Mouse (Mus musculus) CH12.LX (cell line): Measurements from ENCODE around the gene Dlk2. TPM values are rescaled to one million over a fixed set of nuclear protein-coding genes. Genes with fewer than 3 reads are reported as not detected.

Experiments
- DNase-seq: peaks from one replicate; pipeline ENCODE4 v3.0.0-alpha.2; 2013; ENCODE audit errors: extremely low read depth
- H3K27ac ChIP-seq: 2 replicates; pipeline ENCODE4 v1.5.1; 2012; ENCODE audit warnings: low read depth, mild to moderate bottlenecking, control low read depth, moderate library complexity; ENCODE audit not compliant: insufficient read depth
- H3K27me3 ChIP-seq: replicated peaks from 2 replicates; pipeline ENCODE3; 2012; ENCODE audit warnings: inconsistent platforms
- H3K36me3 ChIP-seq, 2 experiments: replicated peaks in 1 of 2; 2 replicates each; pipeline versions ENCODE3 to v1.6.1; 2012; ENCODE audit warnings: inconsistent platforms in 1 of 2, low read length in 1 of 2, mild to moderate bottlenecking in 1 of 2, mixed read lengths in 1 of 2, moderate library complexity in 1 of 2; ENCODE audit not compliant: control insufficient read depth in 1 of 2, insufficient read depth in 1 of 2
- H3K4me1 ChIP-seq, 2 experiments: 2 replicates each; pipeline ENCODE4 v1.6.1; 2012; ENCODE audit warnings: inconsistent platforms in 1 of 2, moderate library complexity in 1 of 2; ENCODE audit not compliant: insufficient read depth in 2 of 2, control insufficient read depth in 1 of 2
- H3K4me2 ChIP-seq: 2 replicates; pipeline ENCODE4 v1.6.1; 2012; ENCODE audit warnings: low read depth, mild to moderate bottlenecking, control low read depth; ENCODE audit not compliant: poor library complexity, insufficient read depth, severe bottlenecking
- H3K4me3 ChIP-seq, 3 experiments: fragments of 150-350 bp in 1 of 3; sonication (generic) in 1 of 3; replicated peaks in 1 of 3; 2 replicates each; pipeline versions ENCODE3 to v1.5.1; 2011 to 2012; ENCODE audit warnings: low read depth in 2 of 3, low read length in 2 of 3, mild to moderate bottlenecking in 2 of 3, moderate library complexity in 2 of 3, control low read depth in 1 of 3, improper control_type of control experiment in 1 of 3, inconsistent platforms in 1 of 3, mixed read lengths in 1 of 3; ENCODE audit not compliant: poor library complexity in 1 of 3
- H3K79me2 ChIP-seq: replicated peaks from 2 replicates; pipeline ENCODE4 v1.6.1; 2012; ENCODE audit warnings: mild to moderate bottlenecking, moderate library complexity; ENCODE audit not compliant: control insufficient read depth, poor library complexity, insufficient read depth, severe bottlenecking; ENCODE audit errors: extremely low read depth
- H3K9ac ChIP-seq: 2 replicates; pipeline ENCODE4 v1.6.1; 2012; ENCODE audit warnings: low read depth, mild to moderate bottlenecking, control low read depth, moderate library complexity; ENCODE audit not compliant: insufficient read depth
- H3K9me3 ChIP-seq: replicated peaks from 2 replicates; pipeline ENCODE3; 2012; ENCODE audit warnings: low read length, inconsistent platforms, mixed read lengths
- GABPA ChIP-seq: IDR thresholded peaks from 2 replicates; pipeline ENCODE4 v1.6.1; 2012; ENCODE audit warnings: low read depth, low read length, improper control_type of control experiment, inconsistent platforms; ENCODE audit not compliant: insufficient replicate concordance
- HCFC1 ChIP-seq: IDR thresholded peaks from 2 replicates; pipeline ENCODE4 v1.6.1; 2012; ENCODE audit warnings: low read depth, mild to moderate bottlenecking, inconsistent platforms, low read length, improper control_type of control experiment
- KAT2A ChIP-seq: IDR thresholded peaks from 2 replicates; pipeline ENCODE4 v1.6.1; 2012; ENCODE audit warnings: low read length, improper control_type of control experiment, inconsistent platforms; ENCODE audit not compliant: insufficient replicate concordance
- MAX ChIP-seq: IDR thresholded peaks from 2 replicates; pipeline ENCODE4 v1.6.1; 2011; ENCODE audit warnings: low read length, improper control_type of control experiment
- MAZ ChIP-seq: IDR thresholded peaks from 2 replicates; pipeline ENCODE4 v1.6.1; 2012; ENCODE audit warnings: low read depth, mild to moderate bottlenecking, inconsistent platforms, low read length, improper control_type of control experiment, moderate library complexity
- NELFE ChIP-seq: IDR thresholded peaks from 2 replicates; pipeline ENCODE4 v1.6.1; 2011; ENCODE audit warnings: low read depth, low read length, improper control_type of control experiment
- NRF1 ChIP-seq: IDR thresholded peaks from 2 replicates; pipeline ENCODE4 v1.6.1; 2014; ENCODE audit warnings: low read depth, mild to moderate bottlenecking, inconsistent platforms, low read length, improper control_type of control experiment, moderate library complexity
- POLR2A ChIP-seq: IDR thresholded peaks from 2 replicates; pipeline ENCODE4 v1.6.1; 2011; ENCODE audit warnings: low read depth, mild to moderate bottlenecking, improper control_type of control experiment, low read length
- RAD21 ChIP-seq: IDR thresholded peaks from 2 replicates; pipeline ENCODE4 v1.6.1; 2011; ENCODE audit warnings: low read depth, mild to moderate bottlenecking, low read length, improper control_type of control experiment, moderate library complexity
- SIN3A ChIP-seq: IDR thresholded peaks from 2 replicates; pipeline ENCODE4 v1.6.1; 2012; ENCODE audit warnings: low read length, improper control_type of control experiment, inconsistent platforms
- TCF12 ChIP-seq: IDR thresholded peaks from 2 replicates; pipeline ENCODE4 v1.6.1; 2014; ENCODE audit warnings: low read depth, mild to moderate bottlenecking, inconsistent platforms, low read length, improper control_type of control experiment
- USF1 ChIP-seq: IDR thresholded peaks from 2 replicates; pipeline ENCODE4 v1.6.1; 2014; ENCODE audit warnings: low read depth, mild to moderate bottlenecking, inconsistent platforms, low read length, improper control_type of control experiment
- ZMIZ1 ChIP-seq: IDR thresholded peaks from 2 replicates; pipeline ENCODE4 v1.6.1; 2012; ENCODE audit warnings: low read depth, mild to moderate bottlenecking, inconsistent platforms, low read length, improper control_type of control experiment
- ZNF384 ChIP-seq: IDR thresholded peaks from 2 replicates; pipeline ENCODE4 v1.6.1; 2012; ENCODE audit warnings: low read depth, low read length, improper control_type of control experiment, inconsistent platforms
- dilution Hi-C: fragments of 300-500 bp; cut with MboI; formaldehyde crosslinking; loops from 2 replicates; pipeline ENCODE4 v1.14.3; 2020; ENCODE audit warnings: low sequenced_read_pairs; ENCODE audit not compliant: extremely low pct_unique_long_range_greater_than_20kb, extremely low pct_ligation_motif_present
- in situ Hi-C: fragments of 300-500 bp; cut with MboI; formaldehyde crosslinking; loops from 3 replicates; pipeline ENCODE4 v1.14.3; 2019; ENCODE audit warnings: low sequenced_read_pairs, low pct_ligation_motif_present, low pct_unique_long_range_greater_than_20kb, mixed read lengths
- polyA plus RNA-seq: library from polyadenylated mRNA; unstranded; fragments of >175 nt; gene quantifications from 2 replicates; pipeline ENCODE4 v1.2.1, GENCODE M21; 2012; ENCODE audit warnings: low read depth; ENCODE audit not compliant: insufficient read length
- total RNA-seq, 2 experiments: library from RNA; depleted of rRNA; stranded (reverse); fragments of 300-350 nt in 1 of 2; fragments of >200 nt in 1 of 2; gene quantifications; 2 replicates each; pipeline ENCODE4 v1.2.3; 2012 to 2014

Dlk2 gene
- total and polyA plus RNA-seq, 3 experiments = 0.08 TPM; not detected in 2

GRCm38 (mm10) chr17:46278011-46278765 is 19.0 kb upstream of the Dlk2 start:
- H3K4me3 ChIP-seq = no peak overlapping the region
- H3K9me3 ChIP-seq = no peaks in the 10 kb centered on the region
- no peak overlapping the region for H3K27ac ChIP-seq
- H3K79me2 ChIP-seq = peaks cover 22% of the 10 kb centered on the region
- no peak overlapping the region for H3K4me2 ChIP-seq
- no peak for TF ChIP-seq ZNF384
- in situ Hi-C loops = no loop called here
- H3K36me3 ChIP-seq = peaks cover 36 to 71% of the 10 kb centered on the region in 2 experiments
- DNase-seq = no peak
- H3K4me1 ChIP-seq = peaks cover 0 to 11% of the 10 kb centered on the region in 2 experiments; a peak in 2 of 4 replicates
- H3K9ac ChIP-seq = no peak overlapping the region
- H3K27me3 ChIP-seq = no peaks in the 10 kb centered on the region
- dilution Hi-C loops = no loop called here

GRCm38 (mm10) chr17:46282483-46283123 is 14.6 kb upstream of the Dlk2 start, which contains the start of gene Tjap1:
Gene Tjap1, minus strand, starts transcription at chr17:46283026.
- no peaks in the 10 kb centered on the region for H3K27me3 ChIP-seq
- peaks cover 2 to 16% of the 10 kb centered on the region in 2 experiments; a peak in 3 of 4 replicates for H3K4me1 ChIP-seq
- peak within 1 kb of the TSS; percentile 86 for H3K4me2 ChIP-seq
- in situ Hi-C loops (no loop called here), dilution Hi-C loops (no loop called here)
- H3K27ac ChIP-seq = peak within 1 kb of the TSS; percentile 38; the same call in 1 of the 2 replicates
- peaks cover 19 to 35% of the 10 kb centered on the region in 2 experiments for H3K36me3 ChIP-seq
- H3K9me3 ChIP-seq = no peaks in the 10 kb centered on the region
- H3K9ac ChIP-seq = peak within 1 kb of the TSS; percentile 94
- DNase-seq = peak; percentile 77
- peaks cover 22% of the 10 kb centered on the region for H3K79me2 ChIP-seq
- H3K4me3 ChIP-seq = peak within 1 kb of the TSS; percentile 68 to 92 (median 78)
- TF ChIP-seq MAX (no peak), ZMIZ1 (peak; percentile 32; the same call in 1 of the 2 replicates), NRF1 (peak; percentile 47; the same call in 1 of the 2 replicates), NELFE (peak; percentile 72; the same call in 1 of the 2 replicates), POLR2A (peak; percentile 86), TCF12 (peak; percentile 81), SIN3A (peak; percentile 52; the same call in 1 of the 2 replicates), KAT2A (no peak), GABPA (no peak), HCFC1 (peak; percentile 72), ZNF384 (peak; percentile 74), MAZ (peak; percentile 81; the same call in 1 of the 2 replicates), USF1 (no peak), RAD21 (no peak)
